Mouse (Mus musculus) cortical plate, adult 2 months (tissue): ENCODE measurements around the gene Skint3. TPM values are rescaled to one million over a fixed set of nuclear protein-coding genes. Genes with fewer than 3 reads are reported as not detected.
"Not testable (repeated sequence)": the region's sequence is repeated elsewhere in the genome, so short reads cannot be mapped to it uniquely, and the experiment has no call there.

Experiments
- H3K27ac ChIP-seq: fragments of 200-500 bp; 2 replicates; pipeline ENCODE4 v1.5.1; 2012; ENCODE audit warnings: low read length, control low read depth, inconsistent platforms; ENCODE audit not compliant: insufficient read depth
- H3K4me1 ChIP-seq: fragments of 200-500 bp; 2 replicates; pipeline ENCODE4 v1.6.1; 2011; ENCODE audit warnings: low read length; ENCODE audit not compliant: control insufficient read depth, insufficient read depth
- H3K4me3 ChIP-seq: fragments of 200-500 bp; 2 replicates; pipeline ENCODE4 v1.5.1; 2011; ENCODE audit warnings: mild to moderate bottlenecking, low read length, control low read depth; ENCODE audit not compliant: insufficient read depth
- CTCF ChIP-seq: fragments of 200-500 bp; IDR thresholded peaks from 2 replicates; pipeline ENCODE4 v1.5.1; 2011; ENCODE audit warnings: mild to moderate bottlenecking, control low read depth, low read length; ENCODE audit not compliant: insufficient read depth; ENCODE audit errors: extremely low read depth
- POLR2A ChIP-seq: fragments of 200-500 bp; IDR thresholded peaks from 2 replicates; pipeline ENCODE4 v1.6.1; 2011; ENCODE audit warnings: mild to moderate bottlenecking, low read length, control low read depth; ENCODE audit not compliant: insufficient read depth; ENCODE audit errors: extremely low read depth
- polyA plus RNA-seq: library from polyadenylated mRNA; depleted of rRNA; stranded (reverse); fragments of >200 nt; gene quantifications from 2 replicates; pipeline ENCODE4 v1.2.3, GENCODE M21; 2012; rRNA removed

Skint3 gene
- 0.04 TPM in 2 replicates for polyA plus RNA-seq

DNA sequence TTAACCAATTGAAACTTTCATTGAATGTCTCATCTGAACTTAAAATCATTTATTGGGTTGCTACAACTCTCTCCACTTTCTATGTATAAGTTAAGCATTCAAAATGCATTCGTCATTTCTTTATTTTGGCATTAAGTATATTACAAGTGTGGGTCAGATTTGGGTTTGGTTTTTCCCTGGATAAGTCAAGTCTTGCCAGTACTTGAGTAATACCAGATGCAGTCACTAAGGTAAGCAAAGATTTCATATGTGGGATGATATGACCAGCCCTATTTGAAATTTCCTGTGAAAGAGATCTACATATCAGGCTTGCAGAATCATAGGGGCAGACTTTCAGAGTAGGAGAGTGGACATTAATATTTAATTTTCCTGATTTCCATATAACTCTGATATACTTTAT lies at the start of gene Skint3:
Gene Skint3, plus strand, starts transcription at position 301 of the 400 bp plus-strand sequence.
- Histone ChIP-seq H3K27ac (no peak within 1 kb of the TSS), H3K4me1 (no peaks in the 10 kb centered on the region), H3K4me3 (no peak within 1 kb of the TSS)
- TF ChIP-seq POLR2A: no peak
- no peak for TF ChIP-seq CTCF

- H3K27ac ChIP-seq: no peak overlapping the region
- TF ChIP-seq POLR2A (no peak), CTCF (no peak)
- H3K4me1 ChIP-seq: no peaks in the 10 kb centered on the region
- H3K4me3 ChIP-seq: no peak overlapping the region
These were observed 11.4 kb downstream of the Skint3 start for GRCm38 (mm10) chr4:112243416-112243815.

GRCm38 (mm10) chr4:112243951-112244350 lies 11.9 kb downstream of the Skint3 start:
- Histone ChIP-seq H3K4me1 (no peaks in the 10 kb centered on the region), H3K27ac (no peak overlapping the region), H3K4me3 (no peak overlapping the region)
- TF ChIP-seq POLR2A: no peak
- TF ChIP-seq CTCF: no peak

DNA sequence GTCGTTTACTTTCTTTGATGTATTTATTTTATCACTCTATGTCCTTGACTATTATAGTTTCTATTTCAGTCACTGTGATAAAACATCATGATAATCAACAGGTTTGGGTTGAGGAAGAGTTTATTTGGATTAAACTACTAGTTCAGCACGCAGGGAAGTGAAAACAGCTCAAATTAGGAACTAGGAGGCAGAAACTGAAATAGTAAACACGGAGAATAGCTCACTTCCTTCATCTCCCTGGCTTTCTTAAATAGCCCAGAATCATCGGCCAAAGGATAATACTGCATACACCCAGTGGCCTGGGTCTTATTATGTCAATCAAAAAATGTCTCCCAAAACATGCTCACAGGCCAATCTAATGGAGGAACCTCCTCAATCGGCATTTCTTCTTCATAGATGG lies 24.0 kb downstream of the Skint3 start:
- Histone ChIP-seq H3K27ac (no peak overlapping the region), H3K4me3 (no peak overlapping the region), H3K4me1 (no peaks in the 10 kb centered on the region)
- TF ChIP-seq POLR2A (no peak), CTCF (no peak)

DNA sequence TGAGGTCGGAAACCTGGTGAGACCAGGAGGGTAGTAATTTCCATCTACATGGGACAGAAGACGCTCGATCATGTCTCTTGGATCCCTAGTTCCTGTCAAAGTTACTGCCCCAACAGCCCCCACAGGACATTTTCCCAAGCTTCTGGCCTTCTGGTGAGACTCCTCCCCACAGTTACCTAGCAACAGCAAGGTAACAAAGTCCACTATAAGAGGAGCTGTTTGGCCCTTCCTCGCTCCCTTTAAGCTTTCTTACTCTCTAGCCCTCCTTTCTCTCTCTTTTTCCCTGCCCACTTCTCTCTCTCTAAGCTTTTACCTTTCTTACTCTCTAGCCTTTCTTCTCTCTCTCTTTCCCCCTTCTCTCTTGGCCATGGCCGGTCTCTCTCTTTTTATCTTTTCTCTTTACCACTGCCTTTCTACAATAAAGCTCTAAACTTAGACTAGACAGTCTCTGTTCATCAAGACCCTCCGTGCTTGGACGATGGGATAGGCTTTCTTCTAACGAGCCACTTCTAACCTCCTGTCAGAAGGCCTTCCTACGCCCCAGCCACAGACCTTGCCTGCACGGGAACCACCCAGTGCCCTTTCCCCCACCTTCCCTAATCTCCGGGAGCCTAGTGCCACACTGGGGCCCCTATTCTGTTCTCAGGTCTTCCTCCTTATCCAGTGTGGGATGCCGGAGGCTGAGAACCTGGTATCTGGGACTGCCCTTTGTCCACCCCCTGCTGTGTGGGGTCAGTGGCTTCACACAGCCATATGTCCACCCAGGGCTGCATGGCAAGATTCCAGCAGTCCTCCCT lies 55.3 kb downstream of the Skint3 start:
- Histone ChIP-seq H3K27ac (no peak overlapping the region), H3K4me3 (no peak overlapping the region), H3K4me1 (no peaks in the 10 kb centered on the region)
- TF ChIP-seq POLR2A (no peak), CTCF (no peak)

DNA sequence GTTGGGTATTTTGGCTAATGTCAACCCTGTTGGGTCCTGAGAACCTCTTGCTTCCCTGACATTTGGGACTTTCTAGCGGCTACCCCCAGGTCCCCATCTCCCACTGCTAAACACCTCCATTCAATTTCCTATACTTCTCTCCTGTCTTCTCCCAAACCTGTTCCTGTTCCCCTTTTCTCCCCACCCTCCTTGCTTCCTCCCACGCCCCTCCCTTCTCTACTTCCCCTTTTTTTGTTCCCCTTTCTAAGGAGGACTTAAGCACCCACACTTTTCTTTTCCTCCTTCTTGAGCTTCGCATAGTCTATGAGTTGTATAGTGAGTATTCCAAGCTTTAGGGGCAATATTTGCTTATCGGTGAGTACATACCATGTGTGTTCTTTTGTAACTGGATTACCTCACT lies 56.4 kb downstream of the Skint3 start:
- TF ChIP-seq POLR2A (no peak), CTCF (no peak)
- Histone ChIP-seq H3K4me3 (no peak overlapping the region), H3K27ac (no peak overlapping the region), H3K4me1 (no peaks in the 10 kb centered on the region)

- TF ChIP-seq CTCF (no peak), POLR2A (no peak)
- H3K4me3 ChIP-seq: no peak overlapping the region
- no peak overlapping the region for H3K27ac ChIP-seq
- H3K4me1 ChIP-seq: no peaks in the 10 kb centered on the region
These were observed 70.3 kb downstream of the Skint3 start for GRCm38 (mm10) chr4:112302305-112302704.

- H3K27ac ChIP-seq: no peak overlapping the region
- H3K4me1 ChIP-seq: no peaks in the 10 kb centered on the region
- no peak overlapping the region for H3K4me3 ChIP-seq
- TF ChIP-seq CTCF: no peak
- no peak for TF ChIP-seq POLR2A
These were observed 70.9 kb downstream of the Skint3 start for GRCm38 (mm10) chr4:112302855-112303509.

GRCm38 (mm10) chr4:112349111-112349510 lies 117.1 kb downstream of the Skint3 start:
- not testable (repeated sequence) for H3K4me3 ChIP-seq, H3K4me1 ChIP-seq, H3K27ac ChIP-seq

Other genes with a start within 250 kb of the Skint3 start
- gene Skint1, start 226.0 kb upstream of the Skint3 start, polyA plus RNA-seq: not detected in 2 replicates
- not detected in 2 replicates for gene Skint4, start 160.2 kb upstream of the Skint3 start, polyA plus RNA-seq
- not detected in 2 replicates for gene Skint9, start 201.7 kb downstream of the Skint3 start, polyA plus RNA-seq